Mouse (Mus musculus) CH12.LX (cell line): Measurements from ENCODE around the gene Olfr231. TPM values are rescaled to one million over a fixed set of nuclear protein-coding genes. Genes with fewer than 3 reads are reported as not detected.
A peak's percentile ranks its signal among the peaks of the same experiment; 100 is the strongest.

Experiments used
- DNase-seq: peaks from one replicate; pipeline ENCODE4 v3.0.0-alpha.2; 2013; ENCODE audit errors: extremely low read depth
- H3K27ac ChIP-seq: 2 replicates; pipeline ENCODE4 v1.5.1; 2012; ENCODE audit warnings: low read depth, mild to moderate bottlenecking, control low read depth, moderate library complexity; ENCODE audit not compliant: insufficient read depth
- H3K27me3 ChIP-seq: replicated peaks from 2 replicates; pipeline ENCODE3; 2012; ENCODE audit warnings: inconsistent platforms
- H3K36me3 ChIP-seq, 2 experiments: replicated peaks in 1 of 2; 2 replicates each; pipeline versions ENCODE3 to v1.6.1; 2012; ENCODE audit warnings: inconsistent platforms in 1 of 2, low read length in 1 of 2, mild to moderate bottlenecking in 1 of 2, mixed read lengths in 1 of 2, moderate library complexity in 1 of 2; ENCODE audit not compliant: control insufficient read depth in 1 of 2, insufficient read depth in 1 of 2
- H3K4me1 ChIP-seq, 2 experiments: 2 replicates each; pipeline ENCODE4 v1.6.1; 2012; ENCODE audit warnings: inconsistent platforms in 1 of 2, moderate library complexity in 1 of 2; ENCODE audit not compliant: insufficient read depth in 2 of 2, control insufficient read depth in 1 of 2
- H3K4me2 ChIP-seq: 2 replicates; pipeline ENCODE4 v1.6.1; 2012; ENCODE audit warnings: low read depth, mild to moderate bottlenecking, control low read depth; ENCODE audit not compliant: poor library complexity, insufficient read depth, severe bottlenecking
- H3K4me3 ChIP-seq, 3 experiments: fragments of 150-350 bp in 1 of 3; sonication (generic) in 1 of 3; replicated peaks in 1 of 3; 2 replicates each; pipeline versions ENCODE3 to v1.5.1; 2011 to 2012; ENCODE audit warnings: low read depth in 2 of 3, low read length in 2 of 3, mild to moderate bottlenecking in 2 of 3, moderate library complexity in 2 of 3, control low read depth in 1 of 3, improper control_type of control experiment in 1 of 3, inconsistent platforms in 1 of 3, mixed read lengths in 1 of 3; ENCODE audit not compliant: poor library complexity in 1 of 3
- H3K79me2 ChIP-seq: replicated peaks from 2 replicates; pipeline ENCODE4 v1.6.1; 2012; ENCODE audit warnings: mild to moderate bottlenecking, moderate library complexity; ENCODE audit not compliant: control insufficient read depth, poor library complexity, insufficient read depth, severe bottlenecking; ENCODE audit errors: extremely low read depth
- H3K9ac ChIP-seq: 2 replicates; pipeline ENCODE4 v1.6.1; 2012; ENCODE audit warnings: low read depth, mild to moderate bottlenecking, control low read depth, moderate library complexity; ENCODE audit not compliant: insufficient read depth
- H3K9me3 ChIP-seq: replicated peaks from 2 replicates; pipeline ENCODE3; 2012; ENCODE audit warnings: low read length, inconsistent platforms, mixed read lengths
- BHLHE40 ChIP-seq: IDR thresholded peaks from 2 replicates; pipeline ENCODE4 v1.6.1; 2011; ENCODE audit warnings: mild to moderate bottlenecking, low read depth, low read length, improper control_type of control experiment
- CHD1 ChIP-seq: IDR thresholded peaks from 2 replicates; pipeline ENCODE4 v1.6.1; 2012; ENCODE audit warnings: low read depth, low read length, improper control_type of control experiment, inconsistent platforms
- CTCF ChIP-seq, 2 experiments: IDR thresholded peaks in 1 of 2; conservative IDR thresholded peaks in 1 of 2; 2 replicates each; pipeline ENCODE4 v1.5.1; 2011 to 2012; ENCODE audit warnings: low read depth in 2 of 2, low read length in 2 of 2, improper control_type of control experiment in 1 of 2, inconsistent platforms in 1 of 2, mild to moderate bottlenecking in 1 of 2, moderate library complexity in 1 of 2
- E2F4 ChIP-seq: IDR thresholded peaks from 2 replicates; pipeline ENCODE4 v1.6.1; 2011; ENCODE audit warnings: low read depth, low read length, improper control_type of control experiment; ENCODE audit not compliant: insufficient replicate concordance
- ELF1 ChIP-seq: IDR thresholded peaks from 2 replicates; pipeline ENCODE4 v1.6.1; 2014; ENCODE audit warnings: low read depth, mild to moderate bottlenecking, inconsistent platforms, low read length, improper control_type of control experiment
- EP300 ChIP-seq: IDR thresholded peaks from 2 replicates; pipeline ENCODE4 v1.6.1; 2011; ENCODE audit warnings: low read length, improper control_type of control experiment
- IRF4 ChIP-seq: IDR thresholded peaks from 2 replicates; pipeline ENCODE4 v1.6.1; 2014; ENCODE audit warnings: low read depth, mild to moderate bottlenecking, inconsistent platforms, low read length, improper control_type of control experiment
- JUN ChIP-seq: IDR thresholded peaks from 2 replicates; pipeline ENCODE4 v1.6.1; 2011; ENCODE audit warnings: low read depth, mild to moderate bottlenecking, low read length, improper control_type of control experiment, moderate library complexity; ENCODE audit not compliant: insufficient read depth
- MAFK ChIP-seq: IDR thresholded peaks from 2 replicates; pipeline ENCODE4 v1.6.1; 2011; ENCODE audit warnings: low read length, improper control_type of control experiment; ENCODE audit not compliant: insufficient replicate concordance
- MEF2A ChIP-seq: IDR thresholded peaks from 2 replicates; pipeline ENCODE4 v1.6.1; 2014; ENCODE audit warnings: low read depth, mild to moderate bottlenecking, inconsistent platforms, low read length, improper control_type of control experiment, borderline replicate concordance
- MYC ChIP-seq: IDR thresholded peaks from 2 replicates; pipeline ENCODE4 v1.6.1; 2011; ENCODE audit warnings: low read depth, mild to moderate bottlenecking, improper control_type of control experiment, low read length
- NELFE ChIP-seq: IDR thresholded peaks from 2 replicates; pipeline ENCODE4 v1.6.1; 2011; ENCODE audit warnings: low read depth, low read length, improper control_type of control experiment
- POLR2A ChIP-seq: IDR thresholded peaks from 2 replicates; pipeline ENCODE4 v1.6.1; 2011; ENCODE audit warnings: low read depth, mild to moderate bottlenecking, improper control_type of control experiment, low read length
- RAD21 ChIP-seq: IDR thresholded peaks from 2 replicates; pipeline ENCODE4 v1.6.1; 2011; ENCODE audit warnings: low read depth, mild to moderate bottlenecking, low read length, improper control_type of control experiment, moderate library complexity
- RCOR1 ChIP-seq: conservative IDR thresholded peaks from 2 replicates; pipeline ENCODE4 v1.6.1; 2012; ENCODE audit warnings: low read depth, mild to moderate bottlenecking, inconsistent platforms, low read length, improper control_type of control experiment
- SMC3 ChIP-seq: IDR thresholded peaks from 2 replicates; pipeline ENCODE4 v1.6.1; 2011; ENCODE audit warnings: low read depth, low read length, improper control_type of control experiment
- TBP ChIP-seq: conservative IDR thresholded peaks from 2 replicates; pipeline ENCODE4 v1.6.1; 2011; ENCODE audit warnings: low read depth, low read length, improper control_type of control experiment
- TCF12 ChIP-seq: IDR thresholded peaks from 2 replicates; pipeline ENCODE4 v1.6.1; 2014; ENCODE audit warnings: low read depth, mild to moderate bottlenecking, inconsistent platforms, low read length, improper control_type of control experiment
- UBTF ChIP-seq: IDR thresholded peaks from 2 replicates; pipeline ENCODE4 v1.6.1; 2012; ENCODE audit warnings: low read depth, mild to moderate bottlenecking, inconsistent platforms, low read length, improper control_type of control experiment, moderate library complexity
- ZC3H11A ChIP-seq: IDR thresholded peaks from 2 replicates; pipeline ENCODE4 v1.6.1; 2012; ENCODE audit warnings: low read depth, mild to moderate bottlenecking, inconsistent platforms, low read length, improper control_type of control experiment
- ZMIZ1 ChIP-seq: IDR thresholded peaks from 2 replicates; pipeline ENCODE4 v1.6.1; 2012; ENCODE audit warnings: low read depth, mild to moderate bottlenecking, inconsistent platforms, low read length, improper control_type of control experiment
- dilution Hi-C: fragments of 300-500 bp; cut with MboI; formaldehyde crosslinking; loops from 2 replicates; pipeline ENCODE4 v1.14.3; 2020; ENCODE audit warnings: low sequenced_read_pairs; ENCODE audit not compliant: extremely low pct_unique_long_range_greater_than_20kb, extremely low pct_ligation_motif_present
- in situ Hi-C: fragments of 300-500 bp; cut with MboI; formaldehyde crosslinking; loops from 3 replicates; pipeline ENCODE4 v1.14.3; 2019; ENCODE audit warnings: low sequenced_read_pairs, low pct_ligation_motif_present, low pct_unique_long_range_greater_than_20kb, mixed read lengths
- polyA plus RNA-seq: library from polyadenylated mRNA; unstranded; fragments of >175 nt; gene quantifications from 2 replicates; pipeline ENCODE4 v1.2.1, GENCODE M21; 2012; ENCODE audit warnings: low read depth; ENCODE audit not compliant: insufficient read length
- total RNA-seq, 2 experiments: library from RNA; depleted of rRNA; stranded (reverse); fragments of 300-350 nt in 1 of 2; fragments of >200 nt in 1 of 2; gene quantifications; 2 replicates each; pipeline ENCODE4 v1.2.3; 2012 to 2014

The Olfr231 gene
- total and polyA plus RNA-seq, 3 experiments = not detected

DNA sequence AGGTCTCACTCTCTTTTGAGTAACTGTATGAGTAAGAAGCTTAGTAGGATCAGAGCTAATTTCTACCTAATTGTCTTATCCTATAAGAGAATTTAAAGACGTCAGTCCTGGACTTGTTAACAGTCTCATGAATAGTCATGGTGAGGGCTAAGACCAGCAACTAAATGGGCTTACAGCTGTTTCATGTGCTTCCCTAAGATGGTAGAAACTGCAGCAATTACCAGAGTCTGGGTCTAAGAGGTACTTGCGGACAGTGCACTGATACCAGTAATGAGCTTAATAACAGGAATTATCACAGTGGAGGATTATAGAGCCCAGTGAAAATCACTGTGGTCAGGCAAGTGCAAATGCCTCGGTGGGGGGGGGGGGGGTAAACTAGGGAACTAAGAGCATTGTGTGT is 11.0 kb upstream of the Olfr231 start:
- H3K9ac ChIP-seq = no peak overlapping the region
- no peak overlapping the region for H3K27ac ChIP-seq
- no peak overlapping the region for H3K4me3 ChIP-seq
- H3K4me1 ChIP-seq = peaks cover 0 to 2% of the 10 kb centered on the region in 2 experiments; a peak in 1 of 4 replicates
- H3K4me2 ChIP-seq = no peak overlapping the region
- TF ChIP-seq MEF2A (no peak), JUN (no peak), ZC3H11A (no peak), POLR2A (no peak), EP300 (no peak), MYC (no peak), NELFE (no peak), SMC3 (no peak), ZMIZ1 (no peak), TBP (no peak), CTCF (conservative IDR thresholded peaks at IDR 0.05 in 1 of 2, IDR thresholded peaks at IDR 0.05 in 1 of 2; ENCODE audit: low read depth in 2 of 2, low read length in 2 of 2) (no peak)
- no peaks in the 10 kb centered on the region for H3K79me2 ChIP-seq
- in situ Hi-C loops = no loop called here
- no peaks in the 10 kb centered on the region for H3K36me3 ChIP-seq
- H3K27me3 ChIP-seq = no peaks in the 10 kb centered on the region
- dilution Hi-C loops = no loop called here
- no peak for DNase-seq
- H3K9me3 ChIP-seq = no peaks in the 10 kb centered on the region

- dilution Hi-C loops = no loop called here
- H3K4me2 ChIP-seq = no peak within 1 kb of the TSS
- TF ChIP-seq RCOR1 (no peak), ZMIZ1 (no peak), JUN (no peak), TCF12 (no peak), TBP (no peak), BHLHE40 (no peak)
- H3K27me3 ChIP-seq = no peaks in the 10 kb centered on the region
- H3K36me3 ChIP-seq = no peaks in the 10 kb centered on the region
- no peaks in the 10 kb centered on the region for H3K79me2 ChIP-seq
- in situ Hi-C loops = no loop called here
- H3K27ac ChIP-seq = no peak within 1 kb of the TSS
- no peak for DNase-seq
- H3K9ac ChIP-seq = no peak within 1 kb of the TSS
- H3K4me1 ChIP-seq = peaks cover 0 to 2% of the 10 kb centered on the region in 2 experiments; a peak in 1 of 4 replicates
- H3K4me3 ChIP-seq = no peak within 1 kb of the TSS
- H3K9me3 ChIP-seq = no peaks in the 10 kb centered on the region
Measured at GRCm38 (mm10) chr1:174131217-174131616, 10.3 kb upstream of the Olfr231 start, which contains the start of gene Olfr424. Olfr424 (plus strand) TSS chr1:174131517.

DNA sequence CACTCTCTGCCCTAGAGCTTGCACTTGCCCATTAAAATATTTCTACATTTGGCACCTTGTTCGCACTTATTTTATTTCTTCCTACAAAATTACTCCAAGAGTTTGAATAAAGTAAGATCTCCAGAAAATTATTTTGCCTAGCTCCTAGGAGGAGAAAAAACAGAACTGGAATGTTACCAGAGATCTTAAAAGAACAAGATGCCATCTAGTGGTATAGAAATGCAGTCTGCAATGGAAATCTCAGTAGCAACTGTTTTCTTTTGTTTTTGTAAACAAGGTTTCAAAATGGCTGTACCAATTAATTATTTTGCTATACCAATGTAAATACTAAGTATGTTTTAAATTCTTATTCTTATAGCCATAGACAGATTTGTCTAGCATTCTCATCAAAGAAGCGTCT is 17.2 kb downstream of the Olfr231 start:
- Histone ChIP-seq H3K79me2 (no peaks in the 10 kb centered on the region), H3K4me1 (no peaks in the 10 kb centered on the region), H3K4me3 (no peak overlapping the region), H3K4me2 (no peak overlapping the region), H3K27me3 (no peaks in the 10 kb centered on the region), H3K9ac (no peak overlapping the region), H3K36me3 (no peaks in the 10 kb centered on the region), H3K27ac (no peak overlapping the region), H3K9me3 (no peaks in the 10 kb centered on the region)
- TF ChIP-seq CTCF (conservative IDR thresholded peaks at IDR 0.05 in 1 of 2, IDR thresholded peaks at IDR 0.05 in 1 of 2; ENCODE audit: low read depth in 2 of 2, low read length in 2 of 2) (peak in 1 of 2 experiments; percentile 71; a peak in 2 of 4 replicates), ELF1 (no peak), MAFK (no peak), CHD1 (no peak), ZC3H11A (peak; percentile 67), UBTF (no peak), RAD21 (peak; percentile 83), SMC3 (peak; percentile 88), E2F4 (0 out of 2 replicates have a peak, but pooled peaks have one; percentile 24), IRF4 (no peak), POLR2A (no peak)
- dilution Hi-C loops (no loop called here), in situ Hi-C loops (no loop called here)
- DNase-seq = peak; percentile 9
